Mouse (Mus musculus) bone marrow macrophage, adult 2 months (primary cell): ENCODE measurements at regions not wholly inside any gene's neighbourhood (a gene's known extent, or its start where the extent isn't known, plus 50 kb on each side); places are given as distances from the start of the nearest gene placed in this dataset.

ENCODE experiments used
- CTCF ChIP-seq: IDR thresholded peaks from 2 replicates; pipeline ENCODE4 v1.5.1; 2012; ENCODE audit warnings: low read depth, mild to moderate bottlenecking, low read length, moderate library complexity
- POLR2A ChIP-seq: IDR thresholded peaks from 2 replicates; pipeline ENCODE4 v1.6.1; 2012; ENCODE audit warnings: mild to moderate bottlenecking, low read depth, low read length, borderline replicate concordance

DNA sequence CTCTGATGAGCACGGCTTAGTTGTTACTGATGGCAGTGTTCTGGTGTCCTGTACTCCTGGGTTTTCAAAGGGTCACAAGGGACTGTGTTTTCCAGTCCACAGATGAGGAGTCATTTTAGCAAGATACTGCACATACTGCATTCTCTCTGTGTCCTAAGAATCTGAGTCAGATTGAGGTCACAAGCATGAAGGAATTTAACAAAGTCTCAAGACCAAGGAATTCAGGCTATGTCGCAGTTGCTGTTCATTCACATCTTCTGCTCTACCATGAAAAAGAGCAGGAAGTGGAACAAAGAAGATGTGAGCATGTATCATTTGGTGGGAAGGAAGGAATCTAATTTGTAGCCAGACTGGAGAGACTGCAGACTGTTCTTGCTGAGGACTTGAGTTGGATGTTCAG is 402.2 kb upstream of the Adamts5 start:
- TF ChIP-seq POLR2A (no peak), CTCF (no peak)
